Mouse (Mus musculus) NIH3T3 (cell line): ENCODE measurements at regions not wholly inside any gene's neighbourhood (a gene's known extent, or its start where the extent isn't known, plus 50 kb on each side); places are given as distances from the start of the nearest gene placed in this dataset.

ENCODE experiments used
- DNase-seq: peaks from one replicate; pipeline ENCODE4 v3.0.0-alpha.2; 2012; ENCODE audit warnings: low read depth

GRCm38 (mm10) chr2:159950369-159950768 is 383.6 kb downstream of the Gm826 start:
- no peak for DNase-seq

DNA sequence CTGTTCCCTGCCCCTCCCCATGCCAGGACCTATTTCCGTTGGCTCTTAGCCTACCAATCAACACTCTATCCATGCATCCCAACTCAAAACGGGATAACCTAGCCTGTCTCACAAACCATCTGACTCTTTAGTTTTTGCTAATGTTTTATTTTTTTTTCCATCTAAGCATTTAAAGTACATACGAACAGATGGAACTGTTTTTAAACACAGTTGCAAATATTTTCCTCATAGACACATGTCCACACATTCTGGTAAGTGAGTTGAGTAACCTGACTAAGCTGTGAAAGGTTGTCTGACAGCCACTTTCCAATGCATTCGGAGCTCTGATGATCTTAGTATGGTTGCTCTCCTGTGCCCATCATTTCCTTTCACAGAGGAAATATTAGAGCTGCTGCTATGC is 384.9 kb downstream of the Gm826 start:
- no peak for DNase-seq

- no peak for DNase-seq
Observed at GRCm38 (mm10) chr2:159930744-159931143, 403.2 kb downstream of the Gm826 start.

DNA sequence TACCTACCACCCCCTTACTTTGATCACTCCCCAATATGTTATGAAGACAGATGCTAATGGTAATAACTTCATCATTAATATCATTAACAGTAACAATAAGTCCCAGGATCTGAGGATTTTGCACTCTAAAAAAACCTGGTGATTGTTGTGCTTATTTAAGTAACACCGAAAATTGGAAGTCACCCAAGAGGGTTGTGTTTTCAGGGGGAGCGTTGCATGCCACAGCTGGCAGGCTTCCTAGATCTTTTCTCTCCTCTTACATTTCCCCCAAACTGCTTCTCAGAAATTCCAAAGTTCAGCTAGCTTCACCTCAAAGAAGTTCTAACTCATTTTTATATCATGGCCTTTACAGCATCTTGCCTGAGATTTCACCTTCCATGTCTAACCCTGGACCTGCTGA is 444.3 kb downstream of the Gm826 start:
- DNase-seq: peak; percentile 6

DNA sequence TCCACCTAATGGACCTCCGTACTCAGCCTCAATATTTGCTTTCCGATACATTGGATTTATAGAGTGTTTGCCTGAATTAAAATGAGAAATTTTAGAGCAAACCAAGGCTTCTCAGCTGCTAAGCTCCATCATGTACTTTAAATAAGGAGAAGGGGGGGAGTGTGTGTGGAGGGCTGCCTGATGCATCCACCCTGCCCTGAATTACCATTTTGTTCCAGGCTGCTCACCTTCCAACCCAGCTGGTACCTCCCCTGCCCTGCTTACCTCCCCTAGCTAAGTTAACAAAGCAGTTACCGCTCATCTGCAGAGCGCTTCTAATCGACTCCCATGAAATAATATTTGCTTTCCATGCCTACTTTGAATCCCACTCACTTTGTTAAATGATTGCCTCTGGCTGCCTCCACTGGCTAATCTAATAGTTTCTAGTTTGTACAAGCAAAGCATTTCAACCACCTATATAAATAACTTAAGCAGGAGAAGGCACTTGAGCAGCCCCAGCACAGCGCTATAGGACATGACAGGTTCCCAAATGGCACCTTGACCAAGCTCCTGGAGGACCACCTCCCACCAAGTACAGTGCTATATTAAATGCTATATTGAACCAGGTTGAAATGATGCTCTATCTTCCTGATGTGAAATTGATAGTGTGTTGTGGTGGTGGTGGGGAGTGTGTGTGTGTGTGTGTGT is 449.0 kb downstream of the Gm826 start:
- DNase-seq: no peak

- no peak for DNase-seq
Observed at GRCm38 (mm10) chr2:159866981-159867380, 467.0 kb downstream of the Gm826 start.

- no peak for DNase-seq
Observed at GRCm38 (mm10) chr2:159866391-159866790, 467.6 kb downstream of the Gm826 start.

- peak; percentile 27 for DNase-seq
Observed at GRCm38 (mm10) chr2:159863185-159863584, 470.8 kb downstream of the Gm826 start.

GRCm38 (mm10) chr2:159853891-159854665 is 479.9 kb downstream of the Gm826 start:
- no peak for DNase-seq

DNA sequence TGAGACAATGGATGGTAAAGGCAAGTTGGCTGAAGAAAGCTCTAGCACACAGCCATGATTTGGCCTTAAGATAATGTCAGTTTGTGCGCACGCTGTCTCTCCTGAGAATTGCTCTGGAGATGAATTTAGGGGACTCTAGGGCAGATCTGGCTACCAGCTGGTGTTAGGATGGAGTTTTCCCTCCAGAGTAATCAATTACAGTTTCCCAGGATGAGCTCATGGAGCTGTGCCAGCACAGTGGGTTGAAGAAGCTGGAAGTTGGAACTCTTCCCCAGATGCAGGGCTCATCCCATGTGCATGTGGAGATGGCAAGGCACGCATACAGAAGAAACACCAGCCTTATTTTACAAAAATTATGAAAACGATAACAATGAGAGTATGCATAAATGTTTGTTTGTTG is 481.0 kb downstream of the Gm826 start:
- DNase-seq: no peak

- DNase-seq: peak; percentile 14
Observed at GRCm38 (mm10) chr2:159832488-159833113, 501.4 kb downstream of the Gm826 start.

DNA sequence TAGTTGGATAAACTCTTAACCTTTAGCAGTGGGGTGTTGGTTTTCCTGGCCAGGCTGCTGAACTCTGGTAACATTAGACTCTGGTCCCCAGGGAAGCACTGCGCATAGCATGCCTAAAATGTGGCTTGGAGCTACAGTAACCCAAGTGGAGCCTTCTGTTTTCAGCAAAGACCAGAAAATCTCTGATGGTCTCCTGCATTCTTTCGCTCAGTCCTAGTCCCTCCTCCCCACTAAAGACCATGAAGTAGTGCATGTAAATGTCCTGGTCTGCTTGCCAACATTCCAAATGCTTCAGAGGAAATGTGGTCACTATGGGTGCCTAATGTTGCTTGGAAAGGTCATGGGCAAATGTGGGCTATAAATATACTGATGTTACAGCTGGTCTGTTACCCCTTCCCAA is 507.5 kb downstream of the Gm826 start:
- DNase-seq: no peak

GRCm38 (mm10) chr2:159818556-159818955 is 515.4 kb downstream of the Gm826 start:
- no peak for DNase-seq

DNA sequence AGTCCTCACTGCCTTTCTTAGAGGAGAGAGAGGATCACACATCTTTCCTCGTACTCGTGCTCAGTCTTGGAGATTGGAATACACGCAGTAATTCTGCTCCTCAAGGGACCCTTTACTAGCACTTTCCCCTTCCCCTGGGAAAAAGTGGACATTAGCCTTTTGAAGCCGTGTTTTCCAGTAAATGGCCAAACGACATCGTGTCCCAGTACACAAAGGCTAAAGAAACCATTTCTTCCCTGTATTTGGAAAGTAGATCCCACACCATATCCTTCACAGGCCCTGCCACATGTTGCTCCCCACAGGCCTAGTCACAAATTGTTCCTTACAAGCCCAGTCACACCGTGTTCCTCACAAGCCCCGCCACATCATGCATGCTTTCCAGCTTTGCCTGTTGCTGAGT is 517.6 kb downstream of the Gm826 start:
- DNase-seq: no peak
